ENCODE assay signal across 8 mouse cellular contexts in the genomic region with DNA sequence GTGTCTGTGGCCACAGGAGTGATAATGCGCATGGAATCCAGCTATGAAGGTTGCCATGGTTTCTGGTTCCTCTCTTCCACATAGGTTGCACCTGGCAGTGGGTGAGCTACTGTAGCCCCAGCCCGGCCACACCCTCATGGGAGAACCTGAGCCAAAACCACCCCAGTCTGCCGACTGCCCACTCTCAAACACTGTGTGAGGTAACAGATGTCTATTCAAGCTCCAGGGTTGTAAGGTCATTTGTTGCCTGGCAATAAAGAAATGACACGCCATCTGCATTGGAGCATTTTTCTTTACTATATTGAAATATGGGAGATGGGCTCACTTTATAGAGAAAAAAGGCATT. TPM values are rescaled to one million over a fixed set of nuclear protein-coding genes. Genes with fewer than 3 reads are reported as not detected.
A peak's percentile ranks its signal among the peaks of the same experiment; 100 is the strongest.
DNase-seq lines count a peak whose midpoint lies in the region; ATAC-seq lines count a peak whose summit lies in the region.

No protein-coding gene starts in this region.

- H3K4me3 ChIP-seq in heart, embryonic 15.5 days: peak overlapping the region; percentile 58
- H3K4me3 ChIP-seq in liver, embryonic 11.5 days (ENCODE audit: low read depth, low read length): peak overlapping the region; percentile 62

- intact Hi-C loops in gastrocnemius, postnatal 14 days (cut with DNase I; ENCODE audit: low total_unique reads): no loop called here

- H3K9me3 ChIP-seq in heart, embryonic 15.5 days (replicated peaks): no peaks in the 10 kb centered on the region
- no peaks in the 10 kb centered on the region for H3K9me3 ChIP-seq in liver, embryonic 11.5 days (ENCODE audit: control insufficient read depth, low read length)

- DNase-seq in gastrocnemius, postnatal 14 days: peak; percentile 11
- no peak for DNase-seq in gastrocnemius, adult 18-20 months (ENCODE audit: low spot score)
- peak; percentile 25 for DNase-seq in thymus, postnatal 4 days
- DNase-seq in thymus, postnatal 25 days: no peak
- no peak for DNase-seq in liver, embryonic 11.5 days (ENCODE audit: low spot score)
- DNase-seq in right cerebral cortex, postnatal 25 days: peak; percentile 60
- no peak for DNase-seq in spleen, adult 12 weeks (ENCODE audit: low spot score)

- peak overlapping the region; percentile 100 for H3K27ac ChIP-seq in heart, embryonic 15.5 days
- peak overlapping the region; percentile 99 for H3K27ac ChIP-seq in liver, embryonic 11.5 days (ENCODE audit: low read depth, low read length)

- peaks cover 42% of the 10 kb centered on the region for H3K4me1 ChIP-seq in heart, embryonic 15.5 days (replicated peaks)
- peaks cover 32% of the 10 kb centered on the region for H3K4me1 ChIP-seq in liver, embryonic 11.5 days (replicated peaks; ENCODE audit: control insufficient read depth, insufficient read depth, low read length)

- peak overlapping the region; percentile 88 for H3K4me2 ChIP-seq in heart, embryonic 15.5 days
- peak overlapping the region; percentile 97 for H3K4me2 ChIP-seq in liver, embryonic 11.5 days

- no peaks in the 10 kb centered on the region for H3K27me3 ChIP-seq in heart, embryonic 15.5 days
- no peaks in the 10 kb centered on the region for H3K27me3 ChIP-seq in liver, embryonic 11.5 days (replicated peaks; ENCODE audit: control insufficient read depth, insufficient read depth, low read length)

- no peaks in the 10 kb centered on the region for H3K36me3 ChIP-seq in heart, embryonic 15.5 days
- H3K36me3 ChIP-seq in liver, embryonic 11.5 days (ENCODE audit: control insufficient read depth, insufficient read depth, low read length): no peaks in the 10 kb centered on the region

- peak overlapping the region; percentile 65 for H3K9ac ChIP-seq in heart, embryonic 15.5 days
- peak overlapping the region; percentile 72 for H3K9ac ChIP-seq in liver, embryonic 11.5 days (ENCODE audit: low read depth, low read length)

- no peak for ATAC-seq in heart, embryonic 15.5 days (replicated peaks; ENCODE audit: insufficient number of reproducible peaks, insufficient read depth, low FRiP score, low read depth)
- ATAC-seq in liver, embryonic 11.5 days (replicated peaks; ENCODE audit: low FRiP score): no peak

- 36% methylated on average over 4 of the region's 4 CpGs for WGBS in heart, embryonic 15.5 days
- WGBS in liver, embryonic 11.5 days: 40% methylated on average over 4 of the region's 4 CpGs

RNA-seq across cellular contexts. Expression of a gene that starts 33.0 kb away (rescaled TPM):
- 100 to 1,000 TPM; 308 to 391 TPM for total RNA-seq in gastrocnemius, postnatal 14 days (2021)
- 100 to 1,000 TPM; 158 to 253 TPM for total RNA-seq in gastrocnemius, adult 18-20 months (2021)
- polyA plus RNA-seq in heart, embryonic 15.5 days (2015; fragmentation: Nextera tagmentation; extraction: Ambion mirVana): 921 and 1,308 TPM in 2 replicates
- 1,592 and 1,704 TPM in 2 replicates for polyA plus RNA-seq in liver, embryonic 11.5 days (2014; fragmentation: Nextera tagmentation; extraction: Ambion mirVana)

RNA-seq across cellular contexts. Expression of a gene that starts 45.9 kb away (rescaled TPM):
- under 1 TPM; 0.16 to 0.39 TPM for total RNA-seq in gastrocnemius, postnatal 14 days (2021)
- under 1 TPM; 0.39 to 0.52 TPM for total RNA-seq in gastrocnemius, adult 18-20 months (2021)
- polyA plus RNA-seq in heart, embryonic 15.5 days (2015; fragmentation: Nextera tagmentation; extraction: Ambion mirVana): 0.42 and 0.66 TPM in 2 replicates
- polyA plus RNA-seq in liver, embryonic 11.5 days (2014; fragmentation: Nextera tagmentation; extraction: Ambion mirVana): 0.29 TPM in 1 of 2 replicates, not detected in the other

Comparison
In these comparisons a context has a peak if more than half of its experiments do, and no peak if none do; other contexts are left out.
1. DNase-seq: peak in gastrocnemius, postnatal 14 days (single experiment), thymus, postnatal 4 days (single experiment) and right cerebral cortex, postnatal 25 days (single experiment); none in gastrocnemius, adult 18-20 months (single experiment), thymus, postnatal 25 days (single experiment), liver, embryonic 11.5 days (single experiment) and spleen, adult 12 weeks (single experiment).